In the genomic region with DNA sequence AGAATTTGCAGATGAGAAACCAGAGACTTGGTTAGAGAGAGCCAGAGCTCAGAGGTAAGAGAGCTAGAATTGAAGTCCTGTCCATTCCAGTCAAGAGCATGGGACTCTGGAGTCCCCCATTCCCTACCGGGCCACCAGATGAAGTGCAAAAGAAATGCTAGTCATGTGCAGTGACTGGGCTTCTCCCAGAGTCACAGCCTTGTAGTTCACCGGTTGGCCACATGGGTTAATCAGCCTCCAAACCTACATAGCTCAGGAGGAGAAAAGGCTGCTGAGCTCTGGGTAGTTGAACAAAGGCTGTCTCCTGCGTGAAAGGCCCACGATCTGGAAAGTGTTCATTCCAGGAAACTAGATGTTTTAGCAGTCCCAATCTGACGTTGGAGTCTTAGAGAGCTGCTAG, we compare ENCODE assay signal across 9 mouse cellular contexts. TPM values are rescaled to one million over a fixed set of nuclear protein-coding genes. Genes with fewer than 3 reads are reported as not detected.
DNase-seq lines count a peak whose midpoint lies in the region; ATAC-seq and TF ChIP-seq lines count a peak whose summit lies in the region.
"Had no signal": no experiment of that assay in that cellular context is flagged by ENCODE, and none has a peak within 500 bp of the region (broad histone marks: within the 10 kb centered on the region; RNA-seq: fewer than 3 reads in every experiment).

No protein-coding gene starts in this region.

- no peak overlapping the region for H3K4me3 ChIP-seq in cerebellum, adult 2 months (replicated peaks; ENCODE audit: insufficient read depth, low read depth, low read length)
- no peak overlapping the region for H3K4me3 ChIP-seq in hindbrain, embryonic 15.5 days
- no peak overlapping the region for H3K4me3 ChIP-seq in lung, embryonic 14.5 days (ENCODE audit: low read depth, low read length)
- H3K4me3 ChIP-seq: erythroblast, embryonic 14.5 days had no signal

- no peaks in the 10 kb centered on the region for H3K36me3 ChIP-seq in hindbrain, embryonic 15.5 days
- no peaks in the 10 kb centered on the region for H3K36me3 ChIP-seq in lung, embryonic 14.5 days (ENCODE audit: insufficient read depth)

- H3K9ac ChIP-seq in hindbrain, embryonic 15.5 days = no peak overlapping the region
- H3K9ac ChIP-seq in lung, embryonic 14.5 days = no peak overlapping the region

- no peaks in the 10 kb centered on the region for H3K9me3 ChIP-seq in hindbrain, embryonic 15.5 days
- no peaks in the 10 kb centered on the region for H3K9me3 ChIP-seq in lung, embryonic 14.5 days (ENCODE audit: low read depth, low read length)

- H3K27me3 ChIP-seq in cerebellum, adult 2 months (ENCODE audit: control insufficient read depth, insufficient read depth, low read length) = no peaks in the 10 kb centered on the region
- no peaks in the 10 kb centered on the region for H3K27me3 ChIP-seq in hindbrain, embryonic 15.5 days
- H3K27me3 ChIP-seq in lung, embryonic 14.5 days (ENCODE audit: insufficient read depth, low read length) = no peaks in the 10 kb centered on the region

- H3K4me1 ChIP-seq in cerebellum, adult 2 months (ENCODE audit: control insufficient read depth, insufficient read depth, low read length) = no peaks in the 10 kb centered on the region; the same call in 1 of the 2 replicates
- H3K4me1 ChIP-seq in hindbrain, embryonic 15.5 days (replicated peaks) = peaks cover 12% of the 10 kb centered on the region
- H3K4me1 ChIP-seq in lung, embryonic 14.5 days (ENCODE audit: insufficient read depth) = no peaks in the 10 kb centered on the region

- intact Hi-C loops in left cerebral cortex, postnatal 4 days (cut with DNase I) = loop anchor here (5.0 kb wide), 1 partner anchor 162 kb away; no protein-coding TSS in a partner anchor
- intact Hi-C loops in left cerebral cortex, postnatal 25 days (cut with DNase I) = loop anchor here (5.0 kb wide), 2 partner anchors 162 to 432 kb away; no protein-coding TSS in a partner anchor

- peak; percentile 30; the same call in 1 of the 2 replicates for ATAC-seq in hindbrain, embryonic 15.5 days (ENCODE audit: low FRiP score, low read depth)
- ATAC-seq in lung, embryonic 14.5 days (ENCODE audit: insufficient read depth) = peak; percentile 72; the same call in 1 of the 2 replicates

- WGBS in cerebellum, adult 2 months = 35% methylated on average over 5 of the region's 5 CpGs
- WGBS in hindbrain, embryonic 15.5 days = 16% methylated on average over 5 of the region's 5 CpGs
- 18% methylated on average over 5 of the region's 5 CpGs for WGBS in lung, embryonic 14.5 days

- H3K4me2 ChIP-seq in hindbrain, embryonic 15.5 days = no peak overlapping the region
- no peak overlapping the region for H3K4me2 ChIP-seq in lung, embryonic 14.5 days

- no peak for TF ChIP-seq POLR2A in cerebellum, adult 2 months (IDR thresholded peaks at IDR 0.05; ENCODE audit: borderline replicate concordance, insufficient read depth, low read length)

- peak; percentile 72 for TF ChIP-seq CTCF in cerebellum, adult 2 months (IDR thresholded peaks at IDR 0.05; ENCODE audit: borderline replicate concordance, insufficient read depth, low read depth, low read length)
- peak; percentile 80 for TF ChIP-seq CTCF in lung, embryonic 14.5 days (IDR thresholded peaks at IDR 0.05; ENCODE audit: low read depth)

- no peak overlapping the region for H3K27ac ChIP-seq in cerebellum, adult 2 months (ENCODE audit: insufficient read depth, low read length)
- no peak overlapping the region for H3K27ac ChIP-seq in hindbrain, embryonic 15.5 days (replicated peaks)
- H3K27ac ChIP-seq in lung, embryonic 14.5 days (ENCODE audit: low read depth) = no peak overlapping the region
- H3K27ac ChIP-seq: macrophage had no signal

- DNase-seq in left cerebral cortex, postnatal 4 days = peak; percentile 57
- DNase-seq in left cerebral cortex, postnatal 25 days (ENCODE audit: low spot score in 2 of 2) = no peak
- peak; percentile 91 for DNase-seq in R1 (ENCODE audit: low read depth, low spot score)
- peak; percentile 56 for DNase-seq in cerebellum, adult 2 months
- DNase-seq in lung, embryonic 14.5 days = peak; percentile 85
- DNase-seq in natural killer cell, adult 2 months (ENCODE audit: low spot score in 2 of 2) = no peak

RNA-seq across cellular contexts. Expression of gene Tril, which starts 24.8 kb away (rescaled TPM):
- 10 to 100 TPM; 32.0 to 38.3 TPM for total RNA-seq in left cerebral cortex, postnatal 4 days (2021)
- 10 to 100 TPM; 32.1 to 34.4 TPM for total RNA-seq in left cerebral cortex, postnatal 25 days (2021)
- polyA plus RNA-seq in cerebellum, adult 2 months (2012; rRNA removed) = 41.9 and 45.2 TPM in 2 replicates
- polyA plus RNA-seq in hindbrain, embryonic 15.5 days (2015; fragmentation: Nextera tagmentation; extraction: Ambion mirVana) = 17.8 and 18.8 TPM in 2 replicates
- polyA plus RNA-seq in lung, embryonic 14.5 days (2014; fragmentation: Nextera tagmentation; extraction: Ambion mirVana) = 59.3 and 66.6 TPM in 2 replicates
- polyA plus RNA-seq: erythroblast, embryonic 14.5 days; macrophage had no signal

Comparison
In these comparisons a context has a peak if more than half of its experiments do, and no peak if none do; other contexts are left out.
1. DNase-seq: peak in left cerebral cortex, postnatal 4 days (single experiment), R1 (single experiment), cerebellum, adult 2 months (2 of 2) and lung, embryonic 14.5 days (single experiment); none in left cerebral cortex, postnatal 25 days (0 of 2) and natural killer cell, adult 2 months (0 of 2).